Mouse (Mus musculus) hindbrain, postnatal 0 days (tissue): ENCODE results near the gene Ubc. TPM values are rescaled to one million over a fixed set of nuclear protein-coding genes. Genes with fewer than 3 reads are reported as not detected.
"Not testable (repeated sequence)": the region's sequence is repeated elsewhere in the genome, so short reads cannot be mapped to it uniquely, and the experiment has no call there.

Experiments
- ATAC-seq: fragments of 200-750 bp; cut with Nextera tagmentation; 2 replicates; pipeline ENCODE4 v1.8.0; 2017; ENCODE audit warnings: mild to moderate bottlenecking, moderate TSS enrichment, moderate library complexity
- DNase-seq: peaks from one replicate; pipeline ENCODE4 v3.0.0-alpha.2; 2015; ENCODE audit warnings: low spot score
- H3K27ac ChIP-seq: fragments of 300-500 bp; sonication (generic); 2 replicates; pipeline ENCODE4 v1.5.1; 2014; ENCODE audit warnings: mild to moderate bottlenecking
- H3K27me3 ChIP-seq: fragments of 300-500 bp; sonication (generic); 2 replicates; pipeline ENCODE4 v1.6.1; 2014; ENCODE audit warnings: low read length, mixed read lengths; ENCODE audit not compliant: insufficient read depth
- H3K36me3 ChIP-seq: fragments of 300-500 bp; sonication (generic); 2 replicates; pipeline ENCODE4 v1.6.1; 2014; ENCODE audit warnings: low read length, mixed read lengths; ENCODE audit not compliant: insufficient read depth
- H3K4me1 ChIP-seq: fragments of 300-500 bp; sonication (generic); 2 replicates; pipeline ENCODE4 v1.6.1; 2014; ENCODE audit warnings: antibody characterized with exemption, low read length, mixed read lengths; ENCODE audit not compliant: insufficient read depth
- H3K4me2 ChIP-seq: fragments of 300-500 bp; sonication (generic); 2 replicates; pipeline ENCODE4 v1.6.1; 2014; ENCODE audit warnings: low read depth, mild to moderate bottlenecking, low read length, moderate library complexity, mixed read lengths
- H3K4me3 ChIP-seq: fragments of 300-500 bp; sonication (generic); 2 replicates; pipeline ENCODE4 v1.5.1; 2014; ENCODE audit warnings: low read length
- H3K9ac ChIP-seq: fragments of 300-500 bp; sonication (generic); replicated peaks from 2 replicates; pipeline ENCODE4 v1.6.1; 2014; ENCODE audit warnings: mild to moderate bottlenecking, low read length, moderate library complexity, mixed read lengths
- H3K9me3 ChIP-seq: fragments of 300-500 bp; sonication (generic); 2 replicates; pipeline ENCODE4 v1.6.1; 2016; ENCODE audit warnings: low read length, mixed read lengths
- CTCF ChIP-seq: IDR thresholded peaks from 2 replicates; pipeline ENCODE4 v1.5.1; 2016; ENCODE audit warnings: antibody characterized with exemption, control low read depth, low read depth
- WGBS: fragments of 180-500 bp; shearing (Covaris S2); extraction: QIAGEN DNeasy Blood & Tissue Kit; methylation state at CpG from one replicate; pipeline ENCODE4 v1.1.7; 2014; 5-methylcytosine and 5-hydroxymethylcytosine counted together
- polyA plus RNA-seq: library from polyadenylated mRNA; unstranded; fragments of >200 nt; fragmentation: Nextera tagmentation; extraction: Ambion mirVana; gene quantifications from 2 replicates; pipeline ENCODE4 v1.2.1, GENCODE M21; 2015
- total RNA-seq: library from RNA; depleted of rRNA; stranded (reverse); fragments of >200 nt; gene quantifications from 2 replicates; pipeline ENCODE4 v1.2.3, GENCODE M21; 2014

Ubc gene
- total and polyA plus RNA-seq, 2 experiments from 2014 or later, result 911 to 1,219 TPM

DNA sequence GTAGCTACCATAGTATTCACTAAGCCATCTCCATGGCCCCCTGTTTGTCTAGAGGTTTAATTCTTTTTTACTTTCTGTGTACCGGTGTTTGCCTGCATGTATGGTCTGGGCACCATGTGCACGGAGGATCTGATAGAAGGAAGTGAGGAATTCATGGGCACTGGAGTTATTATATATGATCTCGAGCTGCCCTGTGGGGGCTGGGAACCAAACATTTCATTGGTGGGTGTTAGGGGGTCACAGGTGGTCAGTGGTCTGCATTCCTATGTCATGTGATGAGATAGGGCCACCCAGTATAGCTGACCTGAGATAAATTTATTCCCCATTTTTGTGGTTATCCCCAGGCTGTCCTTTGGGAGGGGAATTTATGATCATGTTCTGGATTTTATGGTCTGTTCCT is 5.0 kb upstream of the Ubc start:
- TF ChIP-seq CTCF, result no peak
- Histone ChIP-seq H3K4me3 (no peak overlapping the region), H3K4me1 (peaks cover 18% of the 10 kb centered on the region), H3K27me3 (no peaks in the 10 kb centered on the region), H3K27ac (peak overlapping the region; percentile 99; the same call in 1 of the 2 replicates), H3K4me2 (0 out of 2 replicates have a peak overlapping the region, but pooled peaks have one; percentile 49), H3K9ac (no peak overlapping the region), H3K9me3 (no peaks in the 10 kb centered on the region), H3K36me3 (no peaks in the 10 kb centered on the region)
- DNase-seq, result no peak
- ATAC-seq, result no peak
- WGBS, result 42% methylated on average over 3 of the region's 3 CpGs

DNA sequence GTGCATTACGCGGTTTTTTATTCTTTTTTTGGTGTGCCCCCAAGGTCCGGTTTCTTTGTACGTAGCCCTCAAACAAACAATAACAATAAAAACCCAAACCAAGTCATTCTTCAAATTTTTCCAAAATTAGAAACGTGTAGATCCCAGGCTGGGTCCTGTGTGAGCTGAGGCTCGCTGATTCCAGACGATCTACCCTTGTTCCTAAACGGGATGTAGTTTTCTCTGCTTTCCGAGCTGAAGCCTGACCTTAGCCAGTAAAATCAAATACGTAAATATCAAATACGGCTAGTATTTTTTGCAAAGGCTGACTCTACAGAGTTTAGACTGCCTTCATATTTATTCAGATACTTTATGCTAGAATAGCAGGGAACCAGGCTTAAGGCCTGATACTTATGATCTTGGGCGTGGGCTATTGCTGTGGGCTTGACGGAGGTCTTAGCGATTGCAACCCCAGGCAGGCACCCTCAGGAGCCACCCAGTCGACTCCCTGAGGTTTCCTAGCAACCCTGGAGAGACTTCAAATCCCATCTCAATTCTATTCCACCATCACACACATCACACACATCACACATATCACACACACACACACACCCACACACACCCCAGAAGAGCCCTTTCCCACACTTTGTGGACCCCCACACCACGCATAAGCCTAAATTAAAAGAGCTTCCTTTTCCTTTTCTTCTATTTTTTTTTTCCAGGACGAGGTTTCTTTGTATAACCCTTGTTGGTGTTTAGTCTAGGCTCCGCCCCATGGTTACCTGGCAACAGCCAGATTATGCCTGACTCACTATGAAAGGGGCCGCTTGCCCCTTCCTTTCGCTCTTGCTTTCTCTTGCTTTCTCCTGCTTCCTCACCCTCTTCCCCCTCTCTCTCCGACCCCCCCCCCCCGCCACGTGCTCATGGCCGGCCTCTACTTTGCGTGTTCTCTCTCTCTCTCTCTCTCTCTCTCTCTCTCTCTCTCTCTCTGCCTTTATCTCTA is 3.9 kb upstream of the Ubc start:
- Histone ChIP-seq H3K27me3 (no peaks in the 10 kb centered on the region), H3K36me3 (no peaks in the 10 kb centered on the region), H3K9me3 (no peaks in the 10 kb centered on the region), H3K27ac (peak overlapping the region; percentile 99), H3K9ac (peak overlapping the region; percentile 48), H3K4me3 (peak overlapping the region; percentile 13), H3K4me1 (peaks cover 18% of the 10 kb centered on the region), H3K4me2 (peak overlapping the region; percentile 49)
- ATAC-seq, result peak; percentile 61; the same call in 1 of the 2 replicates
- DNase-seq, result peak; percentile 89
- no peak for TF ChIP-seq CTCF
- 4% methylated on average over 21 of the region's 25 CpGs for WGBS

DNA sequence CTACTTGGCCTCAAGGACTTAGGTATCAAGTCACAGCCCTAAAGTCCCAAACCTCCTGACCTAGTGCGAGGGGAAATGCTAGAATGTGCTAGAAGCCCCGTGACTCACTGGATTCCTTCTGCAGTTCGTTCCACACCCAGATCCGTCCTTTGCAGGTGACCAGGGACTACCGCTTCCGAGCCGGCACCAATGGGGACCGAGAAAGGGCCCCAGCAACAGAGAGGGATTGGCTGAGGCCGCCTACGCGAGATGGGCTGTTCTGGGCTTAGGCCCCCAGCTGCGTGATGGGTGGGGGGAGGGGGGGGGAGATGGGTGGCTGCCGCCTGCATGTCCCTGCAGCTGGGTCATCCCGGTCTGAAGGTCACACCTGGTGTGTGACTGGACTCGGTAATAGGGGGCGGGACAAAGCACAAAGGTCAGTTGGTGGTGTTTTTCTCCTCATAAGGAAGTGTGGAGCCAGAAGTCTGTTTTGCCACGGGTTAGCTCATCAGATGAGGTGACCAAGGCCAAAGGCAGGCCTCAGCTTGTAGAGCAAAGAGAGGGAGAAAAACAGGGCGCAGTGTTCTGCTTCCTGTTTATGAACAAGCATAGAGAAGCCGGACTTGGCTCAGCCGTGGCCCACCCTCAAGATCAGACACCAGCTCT is 3.1 kb upstream of the Ubc start:
- WGBS, result under 1% methylated on average over 20 of the region's 20 CpGs
- ATAC-seq, result peak; percentile 94
- DNase-seq, result peak; percentile 97
- Histone ChIP-seq H3K4me1 (peaks cover 18% of the 10 kb centered on the region), H3K4me2 (peak overlapping the region; percentile 49), H3K4me3 (peak overlapping the region; percentile 13), H3K36me3 (no peaks in the 10 kb centered on the region), H3K27me3 (no peaks in the 10 kb centered on the region), H3K9ac (peak overlapping the region; percentile 48), H3K27ac (peak overlapping the region; percentile 99), H3K9me3 (no peaks in the 10 kb centered on the region)
- TF ChIP-seq CTCF, result no peak

DNA sequence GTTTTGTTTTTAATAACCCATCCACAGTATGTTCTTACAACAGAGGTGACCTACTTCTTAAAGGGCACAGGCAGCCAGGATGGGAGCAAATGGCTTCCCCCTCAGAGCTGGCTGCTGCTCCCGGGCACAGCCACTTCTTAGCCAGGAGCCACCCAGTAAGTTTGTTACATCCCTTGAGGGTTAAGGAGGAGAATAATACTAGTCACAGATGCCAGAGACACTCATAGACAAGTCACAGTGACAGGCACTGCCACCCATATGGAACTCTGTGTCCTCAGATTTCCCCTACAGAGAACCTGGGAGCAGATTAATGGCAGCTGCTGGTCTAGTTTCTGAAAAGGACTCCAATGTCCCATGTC is 2.6 kb upstream of the Ubc start:
- DNase-seq, result no peak
- Histone ChIP-seq H3K4me2 (peak overlapping the region; percentile 49), H3K27me3 (no peaks in the 10 kb centered on the region), H3K9ac (0 out of 2 replicates have a peak overlapping the region, but pooled peaks have one; percentile 14), H3K36me3 (no peaks in the 10 kb centered on the region), H3K27ac (peak overlapping the region; percentile 99), H3K9me3 (no peaks in the 10 kb centered on the region), H3K4me1 (peaks cover 18% of the 10 kb centered on the region), H3K4me3 (no peak overlapping the region)
- 7% methylated on average over 1 of the region's 1 CpGs for WGBS
- TF ChIP-seq CTCF, result no peak
- ATAC-seq, result 0 out of 2 replicates have a peak, but pooled peaks have one; percentile 2

DNA sequence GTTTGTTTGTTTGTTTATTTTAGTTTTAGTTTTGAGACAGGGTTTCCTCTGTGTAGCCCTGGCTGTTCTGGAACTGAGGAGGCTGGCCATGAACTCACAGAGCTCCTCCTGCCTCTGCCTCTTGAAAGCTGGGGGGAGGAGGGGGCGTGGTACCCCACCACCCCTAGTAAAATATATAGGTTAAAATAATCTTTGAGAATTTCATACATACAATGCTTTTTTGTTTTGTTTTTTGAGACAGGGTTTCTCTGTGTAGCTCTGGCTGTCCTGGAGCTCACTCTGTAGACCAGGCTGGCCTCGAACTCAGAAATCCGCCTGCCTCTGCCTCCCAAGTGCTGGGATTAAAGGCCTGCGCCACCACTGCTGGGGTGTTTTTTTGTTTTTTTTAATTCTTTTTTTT is 2.2 kb upstream of the Ubc start:
- not testable (repeated sequence) for H3K9ac ChIP-seq, H3K27me3 ChIP-seq, H3K4me3 ChIP-seq, H3K9me3 ChIP-seq, H3K4me2 ChIP-seq, DNase-seq, ATAC-seq, H3K36me3 ChIP-seq
- peak overlapping the region; percentile 99 for H3K27ac ChIP-seq
- peaks cover 18% of the 10 kb centered on the region for H3K4me1 ChIP-seq
- WGBS, result 91% methylated on average over 4 of the region's 4 CpGs

DNA sequence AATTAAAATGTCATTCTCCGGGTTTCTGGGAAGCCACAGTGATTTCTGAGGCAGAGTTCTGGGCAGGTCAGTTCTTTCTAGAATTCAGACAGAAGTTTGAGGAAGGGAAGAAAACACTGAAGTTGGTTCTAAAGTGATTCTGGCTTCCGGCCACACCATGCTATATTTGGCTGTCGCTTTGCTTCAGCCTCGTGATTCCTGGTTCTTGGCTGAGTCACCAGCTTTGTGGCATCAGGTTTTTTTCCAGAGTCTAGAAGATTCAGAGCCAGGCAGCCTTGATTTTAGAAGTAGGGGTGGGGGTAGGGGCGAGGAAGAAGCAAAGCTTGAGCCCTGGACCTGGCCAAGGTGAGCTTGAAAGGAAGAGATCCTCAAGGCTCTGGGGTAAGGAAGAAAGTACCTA is 1.6 kb upstream of the Ubc start:
- DNase-seq (peak; percentile 66), ATAC-seq (no peak)
- Histone ChIP-seq H3K4me2 (no peak overlapping the region), H3K9me3 (no peaks in the 10 kb centered on the region), H3K27ac (peak overlapping the region; percentile 99), H3K4me1 (peaks cover 18% of the 10 kb centered on the region), H3K36me3 (no peaks in the 10 kb centered on the region), H3K4me3 (no peak overlapping the region), H3K9ac (no peak overlapping the region), H3K27me3 (no peaks in the 10 kb centered on the region)
- TF ChIP-seq CTCF, result no peak
- 54% methylated on average over 5 of the region's 5 CpGs for WGBS
